Mouse (Mus musculus) liver, adult 2 months (tissue): ENCODE measurements around the gene Myom1. TPM values are rescaled to one million over a fixed set of nuclear protein-coding genes. Genes with fewer than 3 reads are reported as not detected.

Experiments used
- DNase-seq: peaks from one replicate; pipeline ENCODE4 v3.0.0-alpha.2; 2011; ENCODE audit warnings: low read depth, low spot score; ENCODE audit errors: extremely low read depth
- H3K27ac ChIP-seq: fragments of 200-500 bp; replicated peaks from 2 replicates; pipeline ENCODE4 v1.5.1; 2012; ENCODE audit warnings: low read depth, mild to moderate bottlenecking, control low read depth, inconsistent platforms, low read length; ENCODE audit not compliant: insufficient read depth
- H3K27me3 ChIP-seq: fragments of 200-500 bp; 2 replicates; pipeline ENCODE4 v1.6.1; 2012; ENCODE audit warnings: mild to moderate bottlenecking, moderate library complexity, low read length, inconsistent platforms; ENCODE audit not compliant: control insufficient read depth, insufficient read depth
- H3K36me3 ChIP-seq: fragments of 200-500 bp; 2 replicates; pipeline ENCODE4 v1.6.1; 2012; ENCODE audit warnings: low read length, inconsistent platforms; ENCODE audit not compliant: control insufficient read depth, insufficient read depth
- H3K4me1 ChIP-seq: fragments of 200-500 bp; 2 replicates; pipeline ENCODE4 v1.6.1; 2011; ENCODE audit warnings: low read length; ENCODE audit not compliant: control insufficient read depth, insufficient read depth
- H3K4me3 ChIP-seq: fragments of 200-500 bp; 2 replicates; pipeline ENCODE4 v1.5.1; 2011; ENCODE audit warnings: low read depth, mild to moderate bottlenecking, control low read depth, low read length, moderate library complexity; ENCODE audit not compliant: insufficient read depth
- H3K79me2 ChIP-seq: fragments of 200-500 bp; 2 replicates; pipeline ENCODE4 v1.6.1; 2012; ENCODE audit warnings: inconsistent platforms, mild to moderate bottlenecking, low read length, moderate library complexity; ENCODE audit not compliant: control insufficient read depth, insufficient read depth
- H3K9ac ChIP-seq: fragments of 200-500 bp; 2 replicates; pipeline ENCODE4 v1.6.1; 2012; ENCODE audit warnings: low read depth, mild to moderate bottlenecking, control low read depth, inconsistent platforms, low read length
- CTCF ChIP-seq: fragments of 200-500 bp; IDR thresholded peaks from 2 replicates; pipeline ENCODE4 v1.5.1; 2011; ENCODE audit warnings: low read depth, low read length, control low read depth
- POLR2A ChIP-seq: fragments of 200-500 bp; IDR thresholded peaks from 2 replicates; pipeline ENCODE4 v1.6.1; 2011; ENCODE audit warnings: low read length, control low read depth; ENCODE audit not compliant: insufficient read depth; ENCODE audit errors: extremely low read depth
- WGBS: fragments of 180-500 bp; shearing (Covaris S2); methylation state at CpG from one replicate; pipeline ENCODE4 v1.1.7; 2018; 5-methylcytosine and 5-hydroxymethylcytosine counted together
- polyA plus RNA-seq: library from polyadenylated mRNA; depleted of rRNA; stranded (reverse); fragments of >200 nt; gene quantifications from 2 replicates; pipeline ENCODE4 v1.2.3, GENCODE M21; 2012
- total RNA-seq: library from RNA; depleted of rRNA; stranded (reverse); fragments of >200 nt; gene quantifications from 2 replicates; pipeline ENCODE4 v1.2.3, GENCODE M21; 2014

The Myom1 gene
- total and polyA plus RNA-seq, 2 experiments = 0.34 to 3.2 TPM

- 93% methylated on average over 4 of the region's 4 CpGs for WGBS
- no peaks in the 10 kb centered on the region for H3K4me1 ChIP-seq
- H3K4me3 ChIP-seq = no peak overlapping the region
- no peaks in the 10 kb centered on the region for H3K27me3 ChIP-seq
- no peak overlapping the region for H3K9ac ChIP-seq
- DNase-seq = no peak
- H3K79me2 ChIP-seq = no peaks in the 10 kb centered on the region
- TF ChIP-seq POLR2A (no peak), CTCF (no peak)
- H3K36me3 ChIP-seq = no peaks in the 10 kb centered on the region
- H3K27ac ChIP-seq = no peak overlapping the region
These were observed 15.1 kb downstream of the Myom1 start for GRCm38 (mm10) chr17:71017457-71017998.

DNA sequence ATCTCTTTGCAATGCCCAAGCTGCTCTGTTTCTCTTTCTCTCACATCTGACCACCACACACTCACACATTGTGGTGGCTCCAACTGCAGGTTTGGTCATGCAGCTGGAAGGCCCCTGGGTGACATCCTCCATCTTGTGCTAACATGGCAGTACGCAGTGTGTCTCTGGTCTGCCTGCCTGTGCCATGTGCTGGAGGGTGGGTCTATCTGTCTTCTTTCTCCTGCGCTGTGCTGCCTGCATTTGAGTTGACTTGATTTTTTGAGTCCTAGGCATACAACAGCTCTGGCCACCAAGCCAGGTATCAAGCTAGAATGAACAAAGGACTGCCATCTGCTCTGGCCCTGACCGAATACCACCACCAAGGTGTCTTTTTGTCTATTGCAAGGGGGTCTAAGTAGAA lies 15.7 kb downstream of the Myom1 start:
- Histone ChIP-seq H3K27me3 (no peaks in the 10 kb centered on the region), H3K9ac (no peak overlapping the region), H3K36me3 (no peaks in the 10 kb centered on the region), H3K27ac (no peak overlapping the region), H3K79me2 (no peaks in the 10 kb centered on the region), H3K4me3 (no peak overlapping the region), H3K4me1 (no peaks in the 10 kb centered on the region)
- DNase-seq = no peak
- TF ChIP-seq CTCF = no peak
- no peak for TF ChIP-seq POLR2A
- WGBS = 99% methylated on average over 3 of the region's 3 CpGs

DNA sequence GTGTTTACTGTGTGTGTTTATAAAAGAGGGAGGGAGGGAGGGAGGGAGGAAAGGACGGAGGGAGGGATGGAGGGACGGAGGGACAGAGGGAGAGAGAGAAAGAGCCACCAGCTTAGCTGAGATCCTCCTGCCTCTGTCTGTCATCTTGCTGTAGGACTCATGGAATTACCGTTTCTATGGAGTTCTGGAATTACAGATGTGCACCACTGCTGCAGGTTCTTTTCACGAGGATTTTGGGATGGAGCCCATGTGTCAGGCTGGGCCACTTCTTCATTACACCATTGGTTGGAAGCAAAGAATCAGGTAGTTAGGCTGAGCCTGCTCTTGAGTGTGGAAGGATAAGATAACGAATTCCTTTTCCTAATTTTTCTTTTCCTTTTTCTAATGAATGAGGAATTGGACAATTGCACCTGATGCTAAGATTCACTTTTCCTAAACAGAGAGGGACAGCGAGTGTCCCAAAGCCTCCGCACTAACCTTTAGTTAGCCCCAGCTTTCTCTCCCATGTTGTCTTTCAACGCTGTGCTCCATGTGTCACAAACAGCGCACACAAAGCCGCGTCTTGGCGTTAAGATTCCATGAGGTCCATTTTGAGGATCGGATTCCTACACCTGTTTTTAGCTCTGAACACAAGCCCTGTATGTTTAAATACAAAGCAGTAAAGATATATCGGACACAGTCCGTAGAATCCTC lies 16.3 kb downstream of the Myom1 start:
- no peaks in the 10 kb centered on the region for H3K36me3 ChIP-seq
- H3K79me2 ChIP-seq = no peaks in the 10 kb centered on the region
- WGBS = 89% methylated on average over 15 of the region's 15 CpGs
- no peak for TF ChIP-seq POLR2A
- TF ChIP-seq CTCF = no peak
- H3K27ac ChIP-seq = no peak overlapping the region
- no peaks in the 10 kb centered on the region for H3K27me3 ChIP-seq
- no peak overlapping the region for H3K9ac ChIP-seq
- H3K4me1 ChIP-seq = no peaks in the 10 kb centered on the region
- no peak overlapping the region for H3K4me3 ChIP-seq
- DNase-seq = no peak

GRCm38 (mm10) chr17:71019309-71019655 lies 16.8 kb downstream of the Myom1 start:
- H3K4me3 ChIP-seq = no peak overlapping the region

GRCm38 (mm10) chr17:71019860-71020259 lies 17.4 kb downstream of the Myom1 start:
- no peak overlapping the region for H3K27ac ChIP-seq
- DNase-seq = no peak
- TF ChIP-seq CTCF = no peak
- no peak for TF ChIP-seq POLR2A
- H3K79me2 ChIP-seq = no peaks in the 10 kb centered on the region
- no peaks in the 10 kb centered on the region for H3K36me3 ChIP-seq
- H3K27me3 ChIP-seq = no peaks in the 10 kb centered on the region
- 81% methylated on average over 9 of the region's 9 CpGs for WGBS
- H3K4me1 ChIP-seq = no peaks in the 10 kb centered on the region
- H3K9ac ChIP-seq = no peak overlapping the region
- H3K4me3 ChIP-seq = no peak overlapping the region

More at GRCm38 (mm10) chr17:71019309-71019655, 16.8 kb downstream of the Myom1 start:
- WGBS = 61% methylated on average over 6 of the region's 6 CpGs
- Histone ChIP-seq H3K79me2 (no peaks in the 10 kb centered on the region), H3K27ac (no peak overlapping the region), H3K27me3 (no peaks in the 10 kb centered on the region), H3K36me3 (no peaks in the 10 kb centered on the region), H3K4me1 (no peaks in the 10 kb centered on the region), H3K9ac (no peak overlapping the region)
- no peak for TF ChIP-seq POLR2A
- DNase-seq = no peak

GRCm38 (mm10) chr17:71022841-71023240 lies 20.4 kb downstream of the Myom1 start:
- DNase-seq = no peak
- Histone ChIP-seq H3K79me2 (no peaks in the 10 kb centered on the region), H3K9ac (no peak overlapping the region), H3K4me1 (no peaks in the 10 kb centered on the region), H3K36me3 (no peaks in the 10 kb centered on the region), H3K4me3 (no peak overlapping the region), H3K27ac (no peak overlapping the region), H3K27me3 (no peaks in the 10 kb centered on the region)
- no peak for TF ChIP-seq CTCF
- TF ChIP-seq POLR2A = no peak
- 93% methylated on average over 13 of the region's 13 CpGs for WGBS
